Mouse (Mus musculus) kidney, postnatal 4 days (tissue): Measurements from ENCODE around the gene Efcab1.
A peak's percentile ranks its signal among the peaks of the same experiment; 100 is the strongest.
"Not testable (repeated sequence)": the region's sequence is repeated elsewhere in the genome, so short reads cannot be mapped to it uniquely, and the experiment has no call there.

Source experiments
- DNase-seq, 2 experiments: peaks; one replicate each; pipeline ENCODE4 v3.0.0; 2021; ENCODE audit warnings: mixed read lengths in 2 of 2

The Efcab1 gene

DNA sequence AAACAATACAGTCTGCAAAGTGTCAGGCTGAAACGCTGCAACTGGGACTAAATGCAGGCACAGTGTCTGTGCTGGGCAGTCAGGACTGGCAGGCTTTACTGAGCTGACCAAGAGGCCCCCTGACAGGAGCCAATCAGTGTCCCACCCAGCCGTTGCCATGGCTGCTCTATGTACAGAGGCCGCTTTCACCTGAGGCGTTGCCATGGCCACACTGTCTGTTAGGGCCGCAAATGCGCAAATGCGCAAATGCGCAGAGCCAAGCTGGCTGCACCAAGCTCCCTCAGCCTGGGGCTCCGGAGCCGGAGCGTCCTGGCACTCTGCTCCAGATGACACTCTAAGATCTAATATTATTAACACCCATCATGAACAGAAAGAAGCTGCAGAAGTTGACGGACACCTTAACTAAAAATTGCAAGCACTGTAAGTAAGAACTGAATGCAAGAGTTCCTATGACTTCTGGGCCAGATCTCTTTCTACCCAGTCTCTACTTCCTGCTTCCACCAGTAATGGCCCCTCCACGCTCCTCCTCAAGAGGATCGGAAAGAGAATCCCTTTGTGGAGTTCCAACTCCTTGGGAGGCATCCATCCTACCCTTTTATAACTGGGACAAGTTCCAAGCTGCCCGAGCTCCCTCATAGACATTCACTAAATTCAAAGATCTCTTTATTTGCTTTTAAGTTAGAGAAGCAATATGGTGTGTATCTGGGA, at the start of gene Efcab1:
Gene Efcab1, plus strand, starts transcription at position 214 of the 708 bp plus-strand sequence.
- peak; percentile 18 to 30 for DNase-seq

GRCm38 (mm10) chr16:14859443-14859842, 47.0 kb upstream of the Efcab1 start:
- DNase-seq: no peak

- no peak for DNase-seq
Observed at GRCm38 (mm10) chr16:14884916-14885315, 21.5 kb upstream of the Efcab1 start.

GRCm38 (mm10) chr16:14885372-14885771, 21.0 kb upstream of the Efcab1 start:
- DNase-seq: no peak

DNA sequence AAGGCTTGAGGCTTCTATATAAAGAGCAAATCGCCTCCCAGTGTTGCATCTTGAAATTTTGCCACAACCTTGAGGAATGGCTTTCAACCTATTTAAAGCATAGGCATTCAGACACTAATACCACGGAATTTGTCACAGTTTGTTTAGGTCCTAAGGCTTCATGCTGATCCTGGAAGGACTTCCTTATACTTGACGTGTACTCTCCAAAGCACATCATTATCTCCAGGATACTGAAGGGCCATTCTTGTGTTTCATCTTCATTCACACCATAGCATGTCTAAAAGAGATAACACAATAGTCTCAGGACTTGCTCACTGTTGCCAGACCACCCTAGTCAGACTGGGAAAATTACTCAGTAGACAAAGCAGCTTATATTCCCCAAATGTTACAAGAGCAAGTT, 13.9 kb upstream of the Efcab1 start:
- no peak for DNase-seq

DNA sequence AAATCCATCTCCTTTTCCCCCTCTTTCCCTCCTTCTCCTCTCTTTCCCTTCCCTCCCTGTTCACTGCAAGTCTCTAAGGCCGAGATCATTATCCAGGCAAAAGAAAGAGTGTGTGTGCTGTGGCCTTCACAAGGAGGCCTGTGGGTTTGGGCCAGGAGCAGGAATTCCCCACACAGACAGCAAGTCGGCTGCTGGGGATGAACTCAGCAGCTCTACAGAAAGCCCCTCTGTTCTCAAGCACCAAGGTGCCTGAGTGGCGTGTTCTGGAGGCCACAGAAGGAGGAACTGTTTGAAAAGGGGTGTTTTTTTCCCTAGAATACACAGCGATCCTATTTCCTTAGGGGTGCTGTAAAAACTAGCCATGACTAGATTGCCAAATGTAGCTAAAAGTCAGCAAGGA, 12.5 kb upstream of the Efcab1 start:
- DNase-seq: peak; percentile 10 to 11

DNA sequence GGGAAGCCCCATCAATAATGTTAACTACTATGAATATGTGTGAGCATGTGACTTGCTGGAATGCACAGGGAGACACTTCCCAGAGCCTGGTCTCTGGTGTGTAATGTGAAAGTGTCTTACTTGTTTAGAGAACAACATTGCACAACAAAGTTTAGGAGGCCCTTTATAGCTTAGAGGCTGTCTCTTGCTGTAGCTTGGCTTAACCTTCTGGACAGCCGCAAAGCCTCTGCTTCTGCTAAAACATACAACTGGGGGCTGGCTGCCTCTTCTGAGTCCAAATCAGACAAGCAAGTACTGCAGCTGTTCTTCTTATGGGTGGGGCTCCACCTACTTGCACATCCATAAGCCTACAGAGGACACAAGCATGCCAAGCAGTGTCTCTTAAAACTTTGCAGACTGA, 11.7 kb upstream of the Efcab1 start:
- peak; percentile 33 to 56 for DNase-seq

DNA sequence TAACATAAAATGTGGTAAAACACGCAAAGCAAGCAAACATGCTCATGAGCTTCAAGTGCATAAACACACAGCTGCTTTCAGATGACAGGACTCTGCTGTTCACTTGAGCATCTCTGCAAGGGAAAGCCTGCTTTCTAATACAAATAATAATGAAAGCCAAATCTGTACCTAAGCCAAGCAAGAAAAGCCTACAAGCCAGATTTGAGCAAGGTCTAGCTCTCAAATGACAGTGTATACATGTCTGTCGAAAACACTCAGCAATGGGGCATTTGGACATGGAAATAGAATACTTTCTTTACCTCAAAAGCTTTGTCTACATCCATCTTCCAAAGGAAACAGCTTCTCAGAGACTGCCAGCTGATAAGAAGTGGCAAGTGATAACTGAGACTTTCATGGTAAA, 10.9 kb upstream of the Efcab1 start:
- peak in 1 of 2 experiments; percentile 2 for DNase-seq

GRCm38 (mm10) chr16:14930711-14931110, 24.3 kb downstream of the Efcab1 start:
- DNase-seq: not testable (repeated sequence)

DNA sequence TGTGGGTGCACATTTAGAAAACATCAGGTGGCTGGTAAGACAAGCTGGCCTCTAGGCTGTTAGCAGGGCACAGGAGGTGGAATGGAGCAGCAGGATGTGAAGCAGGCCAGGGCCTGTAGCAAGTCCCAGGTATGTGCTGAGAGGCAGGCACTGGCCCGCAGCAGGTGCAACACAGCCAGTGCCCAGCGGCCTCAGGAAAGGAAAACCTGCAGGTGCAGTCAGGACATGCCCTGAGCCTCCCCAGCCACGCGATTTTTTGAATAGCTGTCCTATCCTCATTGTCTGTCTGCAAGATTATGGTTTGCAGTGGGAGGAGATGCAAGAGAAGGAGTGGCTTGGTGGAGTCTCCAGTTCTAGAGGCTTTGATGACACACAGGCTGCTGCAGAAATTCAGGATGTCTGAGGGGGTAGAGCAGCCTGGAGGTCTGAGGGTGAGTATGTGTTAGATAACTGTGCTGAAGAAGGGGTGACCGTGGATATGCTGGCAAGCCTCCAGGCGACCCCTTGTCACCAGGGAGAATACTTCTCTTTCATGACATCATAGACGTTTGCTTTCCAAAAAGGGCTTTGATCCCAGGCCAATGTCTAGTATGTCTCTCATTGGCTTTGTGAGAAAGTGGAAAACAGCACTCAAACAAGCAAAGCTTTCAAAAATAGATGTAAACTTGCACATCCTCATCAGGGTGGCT, 30.2 kb downstream of the Efcab1 start:
- DNase-seq: peak; percentile 68 to 79

- DNase-seq: no peak
Observed at GRCm38 (mm10) chr16:14939552-14939951, 33.1 kb downstream of the Efcab1 start.

DNA sequence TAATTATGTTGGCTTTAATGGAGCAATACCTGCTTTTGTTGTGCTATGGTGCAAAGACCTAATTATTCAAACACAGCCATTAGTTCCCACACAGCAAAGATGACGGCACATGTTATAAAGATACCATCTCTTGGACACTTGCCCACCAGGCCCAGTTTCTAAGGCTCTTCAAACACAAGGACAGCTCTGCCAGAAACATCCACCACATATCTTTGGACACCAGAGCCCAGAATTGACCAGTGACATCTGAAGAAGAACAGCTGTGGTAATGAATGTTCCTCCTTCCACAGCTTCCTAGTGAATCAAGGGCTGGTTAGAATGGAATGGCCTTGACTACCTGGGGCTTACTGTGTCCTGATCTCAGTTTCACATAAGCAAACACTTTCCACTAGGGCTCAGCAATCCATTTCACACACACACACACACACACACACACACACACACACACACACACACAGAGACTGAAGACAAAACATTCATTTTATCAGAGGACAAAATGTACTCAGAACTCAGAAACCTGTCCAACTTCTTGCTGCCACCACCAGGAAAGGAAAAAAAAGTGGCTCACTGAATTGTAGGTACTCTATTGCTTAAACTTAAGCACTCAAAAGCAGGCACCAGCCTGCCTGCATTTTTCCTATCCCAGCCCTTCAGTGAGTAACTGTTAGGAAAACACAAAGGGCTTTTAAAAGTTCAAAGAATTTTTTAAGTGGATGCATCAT, 33.7 kb downstream of the Efcab1 start:
- DNase-seq: peak; percentile 37 to 53

DNA sequence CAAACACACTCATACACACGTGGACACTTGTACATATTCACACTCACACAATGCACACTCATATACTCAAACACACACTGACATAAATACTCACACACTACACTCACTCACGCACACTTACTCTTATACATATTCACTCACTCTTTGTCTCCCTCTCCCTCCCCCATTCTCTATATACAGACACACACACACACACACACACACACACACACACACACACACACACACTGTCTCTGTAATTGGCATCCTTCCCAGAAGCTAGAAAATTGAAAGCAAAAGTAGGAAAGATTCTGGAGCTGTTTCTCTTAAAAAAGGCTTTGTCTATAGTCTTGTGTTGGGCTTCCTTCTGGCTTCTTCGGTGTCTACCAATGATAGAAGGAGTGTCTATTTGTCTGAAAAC, 34.5 kb downstream of the Efcab1 start:
- peak; percentile 25 to 37 for DNase-seq

DNA sequence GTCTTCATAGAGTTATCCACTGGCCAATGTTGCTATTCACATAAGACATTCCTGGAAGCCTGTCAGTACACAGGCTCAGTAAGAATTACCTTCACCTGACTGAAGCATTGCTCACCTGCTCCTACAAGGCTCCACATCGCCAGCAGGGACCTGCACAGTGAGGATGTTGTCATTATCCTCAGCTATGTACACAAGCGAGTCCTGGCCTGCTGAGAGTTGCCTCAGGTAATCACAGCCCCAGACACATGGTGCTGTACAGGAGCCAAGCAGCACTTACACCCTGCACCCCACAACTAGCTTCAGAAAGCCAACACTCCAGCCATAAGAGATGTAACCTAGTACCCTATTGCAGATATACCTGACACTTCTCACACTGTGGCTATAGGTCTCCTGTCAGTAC, 37.1 kb downstream of the Efcab1 start:
- no peak for DNase-seq

DNA sequence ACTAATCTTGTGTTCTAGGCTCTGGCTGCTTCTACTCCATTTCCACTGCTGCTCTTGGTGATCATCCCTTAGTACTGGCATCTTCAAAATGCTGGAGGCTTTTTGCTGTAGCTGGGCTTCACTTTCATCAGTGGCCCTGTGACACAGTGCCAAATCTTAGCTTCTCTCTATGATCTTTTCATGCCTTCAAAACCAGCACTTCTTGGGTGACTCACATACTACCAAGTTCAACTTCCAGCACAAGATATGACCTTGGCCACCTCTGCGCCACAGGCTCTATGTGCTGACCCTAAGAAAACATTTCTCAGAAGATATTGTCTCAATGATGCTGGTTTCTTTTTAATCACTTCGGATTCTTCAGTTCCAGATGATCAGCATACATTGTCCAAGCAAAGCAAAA, 41.2 kb downstream of the Efcab1 start:
- DNase-seq: not testable (repeated sequence)

DNA sequence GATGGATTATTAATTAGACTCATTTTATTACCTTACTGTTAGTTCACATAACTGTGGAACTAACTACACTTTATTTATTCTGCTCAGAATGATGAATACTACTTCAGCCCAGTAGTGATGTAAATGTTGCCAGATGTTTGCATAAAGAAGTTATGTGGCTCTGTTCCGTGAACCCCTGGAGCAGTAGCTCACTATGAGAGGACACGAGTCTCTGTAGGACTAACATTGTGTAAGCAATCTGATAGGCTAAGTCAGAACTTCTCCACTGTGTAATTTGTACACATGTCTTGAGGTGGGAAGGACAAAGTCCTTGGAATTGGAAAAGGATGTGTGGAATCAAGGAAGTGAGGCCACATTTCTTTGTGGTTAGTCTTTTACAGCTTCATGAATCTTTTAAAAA, 45.5 kb downstream of the Efcab1 start:
- no peak for DNase-seq

DNA sequence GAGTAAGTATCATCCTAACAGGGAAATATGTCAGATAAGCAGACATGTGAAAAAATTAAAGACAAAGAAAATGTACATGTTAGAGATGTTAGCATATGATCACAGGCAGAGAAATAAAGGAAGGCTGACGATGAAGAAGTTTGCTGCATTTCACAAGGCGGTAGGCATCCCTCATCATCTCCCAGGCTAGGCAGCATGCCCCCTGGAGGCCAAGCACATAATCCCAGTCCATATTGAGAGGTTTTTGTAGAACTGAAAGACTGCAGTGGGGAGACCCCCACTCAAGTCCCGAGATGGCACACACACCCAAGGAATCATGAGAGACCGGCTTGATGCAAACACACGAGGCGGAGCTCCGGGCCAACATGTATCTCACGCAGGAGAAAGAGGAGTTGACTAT, 53.3 kb downstream of the Efcab1 start:
- DNase-seq: no peak

GRCm38 (mm10) chr16:14973696-14974095, 67.3 kb downstream of the Efcab1 start:
- DNase-seq: peak in 1 of 2 experiments; percentile 14

- DNase-seq: no peak
Observed at GRCm38 (mm10) chr16:14979228-14979627, 72.8 kb downstream of the Efcab1 start.

- DNase-seq: no peak
Observed at GRCm38 (mm10) chr16:14989614-14990268, 83.3 kb downstream of the Efcab1 start.

DNA sequence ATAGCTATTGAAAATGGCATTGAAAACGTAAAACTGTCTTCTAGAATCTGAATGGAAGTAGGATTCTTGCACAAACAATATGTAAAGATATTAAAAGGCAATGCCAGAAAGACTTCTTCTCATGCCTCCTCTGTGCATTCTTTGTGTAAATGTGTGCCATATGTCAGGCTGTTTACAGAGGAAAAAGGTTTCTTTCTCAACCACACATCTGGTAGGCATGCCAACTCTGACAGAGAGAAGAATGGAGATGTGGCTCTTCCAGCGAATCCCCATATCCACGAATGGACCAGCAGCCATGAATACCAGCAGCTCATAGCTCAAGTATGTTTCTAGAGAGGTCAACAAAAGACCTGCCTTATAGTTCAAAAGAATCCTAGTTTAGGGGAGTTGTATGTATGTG, 84.6 kb downstream of the Efcab1 start:
- no peak for DNase-seq

- DNase-seq: no peak
Observed at GRCm38 (mm10) chr16:14992461-14993107, 86.2 kb downstream of the Efcab1 start.

GRCm38 (mm10) chr16:15014724-15015123, 108.3 kb downstream of the Efcab1 start:
- DNase-seq: no peak
